Mouse (Mus musculus): ENCODE measurements at regions not wholly inside any gene's neighbourhood (a gene's known extent, or its start where the extent isn't known, plus 50 kb on each side); places are given as distances from the start of the nearest gene placed in this dataset.

DNA sequence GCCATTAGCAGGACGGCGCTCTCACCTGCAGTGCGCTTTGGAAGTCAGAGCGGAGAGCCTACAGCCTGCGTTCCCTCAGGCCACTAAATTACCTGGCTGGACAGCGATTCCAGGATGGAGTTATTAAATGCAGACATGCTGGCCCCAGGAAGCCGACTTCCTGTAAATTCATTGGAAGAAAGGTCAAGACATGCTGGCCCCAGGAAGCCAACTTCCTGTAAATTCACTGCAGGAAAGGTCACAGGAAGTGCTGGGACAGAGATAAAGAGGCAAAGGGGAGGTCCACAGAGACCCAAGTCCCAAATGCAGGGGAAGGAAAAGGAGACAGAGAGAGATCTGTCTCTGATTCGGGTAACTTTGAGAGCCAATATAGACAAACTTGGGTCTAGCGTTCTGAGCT lies 164.1 kb downstream of the Adgrd1 start:
- TF ChIP-seq CTCF (IDR thresholded peaks at IDR 0.05; ENCODE audit: borderline replicate concordance, insufficient read depth, low read length): no peak
- no peak for TF ChIP-seq POLR2A (IDR thresholded peaks at IDR 0.05; ENCODE audit: low read depth, low read length)
